Mouse (Mus musculus) adrenal gland (tissue): ENCODE results near the gene Fgfr2.

ENCODE experiments used
- intact Hi-C: fragments of 180-260 bp; cut with DNase I; formaldehyde crosslinking; loops from one replicate; pipeline ENCODE4 v1.15.1; 2025

Fgfr2 gene

DNA sequence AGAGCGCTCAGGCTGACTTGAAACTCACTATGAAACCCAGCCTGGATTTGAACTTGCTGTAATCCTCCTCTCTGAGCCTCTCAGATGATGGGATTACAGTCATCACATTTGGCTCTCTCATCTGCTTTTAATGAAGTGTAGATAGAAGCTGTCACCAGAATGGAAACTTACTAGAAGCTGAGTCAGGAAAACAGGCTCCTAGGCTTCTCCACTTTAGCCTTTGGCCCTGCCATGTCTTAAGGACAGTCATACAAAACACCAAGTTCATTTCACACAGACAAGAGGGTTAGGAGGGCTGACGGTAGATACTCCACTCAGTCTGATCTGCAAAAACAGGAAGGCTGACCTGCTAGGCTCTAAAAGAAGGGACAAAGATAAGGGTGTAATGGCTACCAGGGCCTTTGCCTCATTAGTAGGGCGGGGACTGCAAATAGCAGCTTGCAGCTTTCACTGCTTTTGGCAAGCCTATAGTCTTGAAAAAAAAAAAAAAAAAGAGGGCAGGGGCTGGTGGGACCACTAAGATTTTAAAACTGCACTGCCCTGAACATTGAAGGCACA, 357.4 kb downstream of the Fgfr2 start:
- intact Hi-C loops = loop anchor here (5.0 kb wide), 1 partner anchor 47 kb away; the partner anchor contains the start of gene Fam53b

DNA sequence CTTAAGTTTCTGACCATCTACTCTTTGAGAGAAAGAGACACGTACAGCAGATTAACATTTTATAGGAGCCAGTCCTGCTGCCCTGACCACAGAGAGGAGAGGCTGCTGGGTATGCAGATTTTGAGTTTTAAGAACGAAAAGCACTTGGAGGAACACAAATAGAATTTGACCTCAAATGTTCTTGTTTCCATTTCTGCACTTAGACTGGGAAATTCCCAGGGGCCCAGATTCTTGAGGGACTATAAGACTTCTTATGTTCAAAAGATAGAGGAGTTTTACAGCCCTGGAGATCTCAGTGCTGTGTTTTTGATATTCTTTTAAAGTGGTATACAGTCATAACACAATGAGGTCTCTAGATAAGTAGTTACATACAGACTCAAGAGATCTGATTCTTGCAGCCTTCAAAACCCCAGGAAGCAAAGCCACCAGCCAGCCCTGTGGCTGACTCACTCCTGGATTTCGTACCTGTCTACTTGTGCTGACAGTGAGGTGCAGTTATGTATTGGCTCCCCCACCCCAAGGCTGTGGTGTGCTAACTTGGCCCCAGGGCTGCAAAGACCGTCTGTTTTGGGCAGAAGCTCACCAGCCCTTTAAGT, 358.2 kb downstream of the Fgfr2 start:
- intact Hi-C loops = loop anchor here (5.0 kb wide), 1 partner anchor 47 kb away; the partner anchor contains the start of gene Fam53b

DNA sequence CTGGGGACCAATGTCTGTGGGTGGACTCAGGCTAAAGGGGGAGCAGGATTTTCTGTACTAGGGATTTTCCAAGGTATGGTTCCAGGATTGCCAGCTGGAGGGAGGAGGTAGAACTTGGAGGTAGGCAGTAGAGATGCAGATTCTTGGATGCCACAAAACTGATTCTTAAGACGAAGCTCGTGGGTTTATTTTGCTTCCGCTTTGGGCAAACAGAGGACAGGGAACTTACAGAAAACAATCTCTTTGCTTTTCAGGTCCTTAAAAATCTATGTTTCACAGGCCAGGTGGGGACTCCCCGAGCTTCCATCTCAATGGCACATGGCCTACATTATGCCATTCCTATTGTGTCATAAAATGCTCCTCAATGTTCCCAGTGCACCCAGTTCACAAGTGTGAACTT, 358.8 kb downstream of the Fgfr2 start:
- intact Hi-C loops = no loop called here

DNA sequence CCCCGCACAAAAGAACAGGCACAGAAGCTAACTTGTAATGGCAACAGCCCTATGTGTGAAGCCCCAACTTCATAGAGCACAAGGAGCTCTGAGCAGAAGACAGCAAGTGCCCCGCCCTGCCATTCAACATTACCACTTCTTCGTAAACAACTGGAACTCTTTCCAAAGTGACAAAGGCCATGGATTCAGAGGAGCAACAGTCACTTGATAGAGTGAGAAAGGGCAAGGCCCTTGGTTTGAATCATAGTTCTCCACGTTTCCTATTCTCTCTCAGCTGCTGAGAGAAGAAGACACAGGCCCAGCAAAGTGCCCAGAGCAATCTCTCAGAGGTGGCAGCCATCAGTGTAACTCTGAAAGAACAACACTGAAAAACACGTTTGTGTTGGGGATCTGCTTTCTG, 359.2 kb downstream of the Fgfr2 start:
- intact Hi-C loops = no loop called here

DNA sequence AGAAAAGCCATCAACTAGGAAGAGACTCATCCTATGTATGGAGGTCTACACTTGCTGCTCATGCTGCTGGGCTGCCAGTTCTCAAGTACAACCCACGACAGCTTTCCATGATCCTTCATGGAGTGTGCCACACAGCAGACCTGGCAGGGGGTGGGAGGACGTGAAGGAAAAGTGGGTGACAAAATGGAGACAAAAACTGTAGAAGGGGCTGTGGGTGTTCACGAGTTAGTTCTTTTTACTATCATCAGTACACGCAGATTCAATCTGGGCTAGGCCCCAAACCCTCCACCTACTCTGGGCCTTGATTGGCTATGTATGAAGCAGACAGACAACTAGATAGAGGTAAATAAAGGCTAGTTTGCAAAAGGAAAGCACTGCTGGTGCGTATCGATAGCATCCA, 359.8 kb downstream of the Fgfr2 start:
- intact Hi-C loops = no loop called here

DNA sequence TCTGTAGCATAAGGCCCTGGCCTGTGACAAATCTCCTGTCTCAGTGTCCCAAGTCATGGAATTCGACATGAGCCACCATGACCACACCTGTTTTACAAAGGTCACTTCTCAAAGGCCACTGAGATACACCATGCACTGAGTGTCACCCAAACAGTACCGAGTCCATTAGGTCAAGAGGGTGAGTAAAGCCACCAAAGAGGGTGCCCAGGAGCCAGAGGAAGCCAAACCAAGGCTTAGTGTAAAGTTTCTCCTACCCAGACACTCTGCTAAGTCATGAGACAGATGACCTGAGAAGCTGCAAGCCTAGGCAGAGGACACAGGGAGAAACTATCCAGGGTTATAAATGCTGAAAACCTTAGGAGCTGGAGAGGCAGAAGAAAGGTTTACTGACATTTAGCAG, 361.7 kb downstream of the Fgfr2 start:
- intact Hi-C loops = no loop called here

DNA sequence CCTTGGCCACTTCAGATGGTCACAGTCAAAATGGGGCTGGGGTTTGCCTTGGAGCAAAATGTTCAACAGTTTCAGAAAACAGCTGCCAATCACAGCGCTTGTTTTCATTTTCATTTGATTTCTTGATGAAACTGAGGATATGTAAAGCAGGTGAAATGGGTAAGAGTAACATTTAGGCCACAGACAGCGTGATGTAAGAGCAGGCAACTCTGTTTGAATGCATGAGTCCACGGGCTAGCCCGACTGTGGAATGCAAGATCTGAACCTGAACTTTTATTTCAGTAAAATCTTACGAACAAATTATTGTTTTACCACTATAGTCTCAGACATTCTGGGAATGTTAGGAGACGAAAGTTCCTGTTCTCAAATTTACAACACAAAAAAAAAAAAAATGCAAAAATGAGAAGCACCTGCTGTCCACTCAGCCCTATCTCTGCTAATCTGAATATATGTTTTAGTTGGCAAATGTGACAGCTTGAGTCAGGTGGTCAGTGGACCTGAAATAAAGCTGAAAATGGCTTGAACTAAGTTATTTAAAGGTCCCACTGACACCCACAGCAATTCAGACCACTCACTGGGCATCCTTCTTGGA, 362.5 kb downstream of the Fgfr2 start:
- intact Hi-C loops = no loop called here

DNA sequence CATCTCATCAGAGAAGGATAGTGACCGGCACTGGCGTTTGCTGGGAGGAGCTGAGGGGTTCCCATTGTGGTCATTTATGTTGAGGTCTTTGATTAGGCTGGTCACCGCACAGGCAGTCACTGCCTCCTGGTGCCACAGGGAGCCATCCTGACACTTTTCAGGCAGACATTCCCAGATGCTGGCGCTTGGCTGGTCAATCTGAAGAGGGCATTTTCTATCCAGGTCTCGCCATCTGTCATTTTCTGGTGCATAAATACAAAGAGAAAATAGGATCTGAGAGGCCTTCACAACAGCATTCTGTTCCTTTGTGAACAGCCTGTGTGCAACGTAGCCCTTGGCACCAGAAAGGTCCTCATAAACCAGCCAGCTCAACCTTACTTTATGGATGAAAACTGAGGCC, 363.2 kb downstream of the Fgfr2 start:
- intact Hi-C loops = no loop called here

DNA sequence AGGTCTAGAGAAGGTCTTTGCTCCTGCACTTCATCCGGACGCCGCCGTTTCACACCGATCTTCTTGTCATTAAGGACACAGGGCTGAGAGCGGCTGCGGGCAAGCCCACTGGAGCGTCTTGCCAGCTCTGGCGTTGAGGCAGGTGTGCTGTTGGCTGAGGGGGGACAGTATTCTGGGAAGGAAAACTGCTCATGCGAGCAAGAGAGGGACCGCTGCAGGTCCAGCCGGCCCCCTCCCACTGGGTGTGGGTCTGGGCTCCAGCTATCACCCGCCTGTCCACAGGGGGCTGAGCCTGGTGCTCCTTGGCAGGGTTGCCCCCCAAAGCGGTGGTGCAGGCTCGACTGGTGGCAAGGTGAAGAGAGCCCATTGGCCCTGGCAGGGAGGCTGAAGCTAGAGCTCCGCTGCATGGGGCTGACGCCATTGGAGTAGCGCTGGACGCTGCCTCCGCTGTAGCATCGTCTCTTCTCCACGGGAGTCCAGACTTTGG, 363.7 kb downstream of the Fgfr2 start:
- intact Hi-C loops = no loop called here

DNA sequence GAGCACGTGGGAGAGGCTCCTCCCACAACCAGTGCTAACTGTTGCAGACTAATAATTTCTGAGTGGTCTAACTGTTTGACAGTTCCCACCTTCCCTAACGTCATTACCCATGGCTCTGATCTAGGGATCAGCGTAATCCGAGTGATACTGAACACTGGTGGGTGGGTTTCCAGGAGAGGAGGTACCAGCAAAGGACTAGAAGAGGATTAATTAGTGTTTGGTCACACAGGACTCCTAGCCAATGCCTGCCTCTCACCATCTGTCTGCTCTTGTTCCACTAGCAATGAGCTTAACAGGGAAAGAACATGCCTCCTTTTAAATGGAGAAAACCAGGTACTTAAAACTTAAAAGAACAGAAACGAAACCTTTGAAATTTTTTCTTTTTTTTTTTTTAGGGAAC, 364.3 kb downstream of the Fgfr2 start:
- intact Hi-C loops = no loop called here

DNA sequence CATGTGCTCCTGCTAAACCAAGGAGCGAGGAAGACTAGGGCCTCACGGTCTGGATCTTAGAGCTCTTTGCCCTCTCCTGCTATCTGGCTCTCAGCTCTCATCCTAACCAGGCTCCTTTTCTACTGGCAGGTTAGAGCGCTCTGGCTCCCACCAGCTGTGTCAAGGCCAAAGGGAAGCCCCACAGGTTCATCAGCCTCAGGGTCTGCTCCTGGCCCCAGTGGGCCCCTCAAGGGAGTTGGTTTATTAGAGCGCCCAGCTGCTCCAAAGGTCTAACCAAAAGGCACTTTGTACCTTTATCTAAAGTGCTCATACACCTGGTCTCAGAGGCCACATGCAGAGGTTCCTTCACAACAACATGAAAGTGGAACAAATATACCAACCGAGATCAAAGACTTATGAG, 366.8 kb downstream of the Fgfr2 start:
- intact Hi-C loops = no loop called here

DNA sequence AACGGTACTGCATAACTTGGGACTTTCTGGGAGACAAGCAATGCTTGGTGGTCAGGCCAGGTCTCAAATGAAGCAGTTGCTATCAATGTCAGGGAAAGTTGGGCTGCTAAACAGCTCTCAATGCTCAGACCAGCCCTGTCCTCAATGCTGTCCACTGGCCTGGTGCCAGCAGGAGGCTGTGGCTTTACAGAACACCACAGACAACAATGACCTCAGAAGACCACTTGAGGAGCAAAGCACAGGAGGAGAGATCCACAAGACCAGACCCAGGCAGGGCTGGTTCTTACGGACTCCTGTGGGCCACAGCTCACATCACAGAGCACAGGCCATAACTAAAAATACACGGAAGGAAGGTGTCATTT, 368.8 kb downstream of the Fgfr2 start:
- intact Hi-C loops = no loop called here

DNA sequence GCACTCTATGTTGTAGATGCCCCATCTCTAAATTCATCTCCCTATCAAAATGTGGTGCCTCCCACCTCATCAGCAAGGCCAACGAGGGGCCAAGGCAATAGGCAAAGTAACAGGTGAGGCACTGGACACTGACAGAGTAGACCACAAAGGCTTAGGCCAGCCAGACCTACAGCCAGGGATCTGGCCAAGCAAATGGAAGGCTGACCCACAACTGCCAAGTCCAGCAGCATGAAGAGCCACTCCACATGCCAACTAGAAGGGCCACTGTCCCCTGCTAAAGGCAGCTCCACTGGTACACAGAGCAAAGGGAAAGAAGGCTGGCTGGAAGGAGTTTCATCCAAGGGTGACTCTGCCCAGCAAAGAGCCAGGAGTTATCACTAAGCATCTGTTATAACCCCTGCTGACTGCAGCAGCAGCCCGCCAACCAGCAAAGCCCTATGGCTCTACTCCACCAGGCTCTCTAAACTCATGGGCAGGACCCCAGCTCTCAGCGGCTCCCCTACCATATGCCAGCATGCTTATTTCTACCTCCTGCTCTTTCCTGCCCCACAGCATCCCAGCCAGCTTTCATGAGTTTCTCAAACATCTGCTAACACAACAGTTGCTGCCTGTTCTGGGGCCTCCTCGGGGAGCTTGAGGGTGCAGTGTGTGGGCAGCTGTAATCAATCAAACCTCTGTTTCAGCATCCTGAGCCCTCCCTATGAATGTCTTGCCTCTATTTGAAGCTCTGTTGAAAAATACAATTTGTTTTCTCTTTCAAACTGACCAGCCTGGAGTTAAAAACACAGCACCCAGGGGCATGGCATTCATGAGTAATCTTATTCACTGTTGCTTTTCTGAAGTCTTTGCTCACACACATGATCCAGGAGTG, 369.4 kb downstream of the Fgfr2 start:
- intact Hi-C loops = no loop called here

DNA sequence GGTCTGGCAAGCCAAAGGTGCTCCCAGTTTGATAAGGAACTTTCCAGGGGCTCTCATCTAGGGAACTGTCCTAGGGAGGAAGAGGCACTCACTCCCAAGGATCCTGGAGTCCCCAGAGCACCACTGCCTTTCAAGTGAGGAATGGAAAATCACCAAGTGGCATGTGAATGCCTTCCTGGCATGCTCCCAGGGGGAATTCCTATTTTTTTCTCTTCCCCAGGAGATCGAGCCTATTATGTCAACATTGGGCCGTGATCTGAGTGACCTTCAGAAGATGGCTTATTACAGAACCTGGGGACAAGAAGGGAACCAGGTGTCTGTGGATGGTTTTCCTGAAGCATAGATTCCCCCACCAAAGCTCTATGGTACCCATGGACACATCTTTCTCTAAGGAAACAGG, 371.4 kb downstream of the Fgfr2 start:
- intact Hi-C loops = no loop called here

DNA sequence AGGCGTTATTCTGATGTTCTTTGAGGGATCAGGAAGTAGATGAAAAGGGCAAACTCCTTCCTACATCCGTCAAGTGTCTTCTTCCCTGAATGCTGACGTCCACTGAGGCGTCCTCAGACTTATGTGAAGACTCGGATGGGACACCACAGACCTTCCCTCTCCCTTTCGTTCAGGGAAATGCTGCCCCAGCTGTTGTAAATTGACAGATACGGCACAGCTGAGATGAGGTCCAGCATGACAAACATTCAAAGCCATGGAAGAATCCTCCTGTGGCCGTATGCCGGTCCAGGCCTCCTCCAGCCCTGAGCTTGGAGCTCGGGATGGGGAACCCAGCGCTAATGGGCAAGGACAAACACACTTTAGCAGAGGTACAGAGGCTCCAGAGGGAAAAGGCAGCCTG, 373.6 kb downstream of the Fgfr2 start:
- intact Hi-C loops = no loop called here

DNA sequence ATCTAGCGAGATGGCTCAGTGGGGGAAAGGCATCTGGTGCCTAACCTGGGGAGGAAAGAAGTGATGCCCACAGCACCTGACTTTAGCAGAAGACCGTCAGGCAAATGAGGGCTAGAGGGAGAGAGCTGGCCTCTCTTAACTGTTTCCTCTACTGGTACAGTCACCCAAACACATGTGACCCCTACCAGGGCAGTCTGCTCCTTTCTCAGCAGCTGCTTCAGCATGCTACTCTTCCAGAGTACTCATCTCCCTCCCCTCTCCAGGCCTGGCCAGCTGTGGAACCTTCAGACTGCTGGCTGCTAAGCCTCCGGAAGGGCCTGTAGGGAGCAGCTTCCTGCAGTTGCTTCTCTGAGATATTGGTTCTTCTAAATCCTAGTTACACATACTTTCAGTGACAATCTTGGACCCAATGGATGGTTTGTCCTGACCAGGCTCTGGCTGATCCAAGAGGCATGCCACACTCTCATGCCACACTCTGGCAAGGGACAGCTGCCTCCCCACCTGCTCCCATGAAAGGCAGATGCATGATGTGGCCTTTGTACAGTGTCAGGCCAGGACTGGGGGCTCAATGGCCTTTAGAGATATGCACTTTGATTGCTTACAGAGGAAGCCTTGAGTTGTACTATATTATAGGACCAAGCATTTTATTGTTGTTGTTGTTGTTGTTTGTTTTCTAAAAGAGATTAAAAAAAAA, 374.9 kb downstream of the Fgfr2 start:
- intact Hi-C loops = no loop called here

DNA sequence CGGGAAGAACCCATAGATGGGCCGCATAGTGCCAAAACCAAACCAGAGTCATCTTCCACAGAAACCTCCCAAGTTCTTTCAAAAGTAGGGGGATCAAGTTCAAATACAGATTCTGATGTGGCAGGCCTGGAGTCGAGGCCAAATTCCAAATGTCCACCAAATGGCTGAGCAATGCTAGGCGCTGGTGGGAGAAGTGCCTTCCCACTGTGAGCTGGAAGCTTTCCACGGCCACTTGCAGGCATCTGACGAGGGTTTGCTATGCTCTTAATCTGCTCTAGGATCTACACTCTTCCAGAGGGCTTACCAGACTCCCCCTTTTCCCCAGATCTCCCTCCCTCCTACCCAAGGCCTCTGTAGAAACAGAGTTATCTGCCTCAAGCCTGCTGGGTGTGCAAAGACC, 376.1 kb downstream of the Fgfr2 start:
- intact Hi-C loops = no loop called here

DNA sequence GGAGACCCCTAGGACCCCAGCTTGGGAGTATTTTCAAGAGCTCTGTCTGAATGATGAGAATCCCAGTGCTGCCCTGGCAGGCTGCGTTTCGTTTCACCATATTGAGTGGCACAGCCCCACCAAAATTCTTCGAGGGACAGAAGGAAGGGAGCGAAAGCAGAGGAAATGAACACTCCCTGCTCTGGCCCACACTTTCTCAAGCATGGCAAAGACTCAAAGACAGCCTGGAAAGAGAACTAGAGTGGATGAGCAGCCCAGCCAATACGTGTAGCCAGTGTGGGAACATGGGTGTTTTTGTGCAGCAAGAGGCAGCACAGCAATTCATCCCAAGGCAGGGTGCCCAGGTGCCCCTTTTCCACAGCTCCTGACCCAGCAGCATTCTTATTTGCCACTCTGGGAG, 380.2 kb downstream of the Fgfr2 start:
- intact Hi-C loops = no loop called here

DNA sequence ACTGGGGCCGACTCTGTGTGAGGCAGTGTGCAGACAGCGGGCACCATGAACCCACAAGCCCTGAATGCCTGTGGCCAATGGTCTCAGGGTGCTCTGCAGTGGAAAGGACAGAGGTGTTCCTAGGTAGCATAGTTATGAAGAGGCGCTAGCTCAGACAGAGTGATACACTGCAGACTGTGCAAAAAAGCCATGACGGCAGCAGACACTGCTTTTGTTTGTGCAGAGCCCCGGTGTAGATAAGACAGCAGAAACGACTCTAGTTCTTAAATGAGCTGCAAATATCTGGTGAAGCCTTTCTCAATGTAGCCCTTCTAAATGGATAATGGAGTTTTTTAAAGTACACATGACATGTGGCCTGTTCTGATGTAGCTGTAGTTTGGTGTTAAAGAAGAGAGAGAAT, 383.3 kb downstream of the Fgfr2 start:
- intact Hi-C loops = loop anchor here (5.0 kb wide), 1 partner anchor 72 kb away; the partner anchor contains the start of gene Fam53b

DNA sequence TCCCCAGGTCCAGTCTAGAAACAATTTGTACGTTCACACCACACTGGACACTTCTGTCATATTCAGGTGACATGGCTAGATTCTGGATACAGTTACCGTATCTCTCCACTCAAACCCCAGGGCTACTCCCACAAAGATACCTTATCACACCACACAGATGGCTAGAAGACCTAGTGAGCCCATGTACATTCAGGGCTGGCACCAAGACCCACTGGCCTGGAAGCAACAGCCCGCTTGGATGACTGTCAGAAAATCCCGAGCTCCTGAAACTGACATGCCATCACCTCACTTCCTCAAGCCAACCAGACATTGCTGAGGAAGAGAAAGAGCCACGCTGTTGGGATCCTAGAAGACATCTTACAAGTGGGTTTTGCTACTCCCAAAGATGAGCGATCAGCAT, 384.3 kb downstream of the Fgfr2 start:
- intact Hi-C loops = loop anchor here (5.0 kb wide), 1 partner anchor 73 kb away; the partner anchor contains the start of gene Fam53b
